In genomic region chr14:118816503-118816902, GRCm38 (mm10) we compare ENCODE assay signal across 9 mouse cellular contexts. TPM values are rescaled to one million over a fixed set of nuclear protein-coding genes. Genes with fewer than 3 reads are reported as not detected.
DNase-seq lines count a peak whose midpoint lies in the region; ATAC-seq and TF ChIP-seq lines count a peak whose summit lies in the region.
"Had no signal": no experiment of that assay in that cellular context is flagged by ENCODE, and none has a peak within 500 bp of the region (broad histone marks: within the 10 kb centered on the region; RNA-seq: fewer than 3 reads in every experiment).

No protein-coding gene starts in this region.

- H3K4me3 ChIP-seq in embryonic facial prominence, embryonic 11.5 days (ENCODE audit: low read depth, low read length) = no peak overlapping the region
- no peak overlapping the region for H3K4me3 ChIP-seq in layer of hippocampus, adult 2 months
- H3K4me3 ChIP-seq: limb, embryonic 12.5 days had no signal

- H3K4me1 ChIP-seq in embryonic facial prominence, embryonic 11.5 days (ENCODE audit: control insufficient read depth, insufficient read depth, low read length) = no peaks in the 10 kb centered on the region
- H3K4me1 ChIP-seq: limb, embryonic 12.5 days had no signal

- DNase-seq in frontal cortex, postnatal 10 days (ENCODE audit: low spot score in 2 of 2) = no peak
- DNase-seq in urinary bladder, postnatal 14 days (ENCODE audit: low spot score) = peak; percentile 43
- DNase-seq in urinary bladder, postnatal 4 days (ENCODE audit: low spot score in 2 of 2) = no peak
- DNase-seq in embryonic facial prominence, embryonic 11.5 days (ENCODE audit: low spot score) = peak; percentile 84
- DNase-seq in layer of hippocampus, adult 2 months (ENCODE audit: low spot score in 2 of 2) = peak in 1 of 2 experiments; percentile 60
- peak; percentile 55 to 77 for DNase-seq in thymus, postnatal 10 days (ENCODE audit: low spot score in 2 of 2)

- H3K27ac ChIP-seq in embryonic facial prominence, embryonic 11.5 days (replicated peaks; ENCODE audit: low read depth, low read length) = no peak overlapping the region
- no peak overlapping the region for H3K27ac ChIP-seq in layer of hippocampus, adult 2 months
- H3K27ac ChIP-seq: limb, embryonic 12.5 days had no signal

- peak; percentile 81 for TF ChIP-seq CTCF in layer of hippocampus, adult 2 months (conservative IDR thresholded peaks at IDR 0.05)

- H3K36me3 ChIP-seq in embryonic facial prominence, embryonic 11.5 days (replicated peaks; ENCODE audit: control insufficient read depth, insufficient read depth, low read depth, low read length) = no peaks in the 10 kb centered on the region
- H3K36me3 ChIP-seq: limb, embryonic 12.5 days had no signal

- H3K9me3 ChIP-seq in embryonic facial prominence, embryonic 11.5 days (replicated peaks; ENCODE audit: control insufficient read depth, low read length) = no peaks in the 10 kb centered on the region

- H3K27me3 ChIP-seq in embryonic facial prominence, embryonic 11.5 days (ENCODE audit: control insufficient read depth, insufficient read depth, low read length) = no peaks in the 10 kb centered on the region

- WGBS in embryonic facial prominence, embryonic 11.5 days = 19% methylated on average over 4 of the region's 4 CpGs

- H3K4me2 ChIP-seq in embryonic facial prominence, embryonic 11.5 days (ENCODE audit: low read depth, low read length) = no peak overlapping the region
- H3K4me2 ChIP-seq: limb, embryonic 12.5 days had no signal

- H3K9ac ChIP-seq in embryonic facial prominence, embryonic 11.5 days (replicated peaks; ENCODE audit: low read length) = no peak overlapping the region
- H3K9ac ChIP-seq: limb, embryonic 12.5 days had no signal

- ATAC-seq in frontal cortex, adult (ENCODE audit: low TSS enrichment) = peak; percentile 33; the same call in 1 of the 2 replicates
- ATAC-seq in embryonic facial prominence, embryonic 11.5 days (replicated peaks; ENCODE audit: insufficient number of reproducible peaks, low FRiP score, low TSS enrichment, low read depth) = no peak
- ATAC-seq in megakaryocyte, adult 5-6 weeks (ENCODE audit: poor library complexity, severe bottlenecking) = peak; percentile 60

RNA-seq across cellular contexts. Expression of gene Cldn10, which starts 28.8 kb away (rescaled TPM):
- polyA plus RNA-seq in embryonic facial prominence, embryonic 11.5 days (2014; fragmentation: Nextera tagmentation; extraction: Ambion mirVana) = 2.1 and 2.2 TPM in 2 replicates
- 10 to 100 TPM; 35.2 to 39.5 TPM for total RNA-seq in layer of hippocampus, adult 2 months (2021)
- not detected in 2 replicates for total RNA-seq in megakaryocyte, adult 5-6 weeks (2015)
- total RNA-seq in megakaryocyte, adult 5-6 weeks (2017) = 0.29 TPM in 1 of 2 replicates, not detected in the other

Comparison
In these comparisons a context has a peak if more than half of its experiments do, and no peak if none do; other contexts are left out.
1. DNase-seq: peak in urinary bladder, postnatal 14 days (single experiment), embryonic facial prominence, embryonic 11.5 days (single experiment) and thymus, postnatal 10 days (2 of 2); none in frontal cortex, postnatal 10 days (0 of 2) and urinary bladder, postnatal 4 days (0 of 2).
2. RNA of gene Cldn10, which starts 28.8 kb away (total RNA-seq): 35.2 to 39.5 TPM in layer of hippocampus, adult 2 months; 0.29 TPM in megakaryocyte, adult 5-6 weeks; every median in the first group is over 10 times any median in the second.